Mouse (Mus musculus): Measurements from ENCODE around the gene Samd14. TPM values are rescaled to one million over a fixed set of nuclear protein-coding genes. Genes with fewer than 3 reads are reported as not detected.

Gene Samd14
- polyA plus RNA-seq, 1 experiment from 2014 or later, result 16.3 TPM

DNA sequence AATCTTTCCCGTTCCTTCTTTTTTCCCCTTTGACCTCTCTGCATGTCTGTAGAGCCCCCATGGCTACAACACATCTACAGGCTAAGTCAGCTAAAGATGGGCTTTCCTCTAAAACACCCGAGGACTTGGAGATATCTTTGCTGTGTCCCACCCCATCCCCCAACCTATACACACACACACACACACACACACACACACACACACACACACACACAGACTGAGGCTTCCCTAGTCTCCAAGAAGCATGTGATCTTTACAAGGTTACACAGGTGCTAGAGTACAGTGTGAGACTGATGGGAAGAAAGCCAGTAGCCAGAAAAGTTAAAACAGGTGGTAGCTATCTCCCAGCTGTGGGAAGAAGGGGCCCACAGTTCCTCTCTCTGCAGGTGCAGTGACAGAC, 23.2 kb upstream of the Samd14 start:
- no peak for ATAC-seq (replicated peaks; ENCODE audit: insufficient number of reproducible peaks, low FRiP score, low TSS enrichment)
- Histone ChIP-seq H3K4me3 (ENCODE audit: low read depth, low read length) (no peak overlapping the region), H3K4me1 (ENCODE audit: control insufficient read depth, insufficient read depth, low read length) (peaks cover 12% of the 10 kb centered on the region), H3K4me2 (no peak overlapping the region), H3K9ac (ENCODE audit: low read depth, low read length) (no peak overlapping the region), H3K27ac (ENCODE audit: low read depth, low read length) (no peak overlapping the region), H3K9me3 (replicated peaks; ENCODE audit: control insufficient read depth, low read length) (no peaks in the 10 kb centered on the region), H3K36me3 (ENCODE audit: control insufficient read depth, insufficient read depth, low read length) (no peaks in the 10 kb centered on the region), H3K27me3 (ENCODE audit: control insufficient read depth, insufficient read depth, low read length) (no peaks in the 10 kb centered on the region)
- WGBS (ENCODE audit: insufficient replicate concordance), result 65% methylated on average over 2 of the region's 2 CpGs

- Histone ChIP-seq H3K9me3 (replicated peaks; ENCODE audit: control insufficient read depth, low read length) (no peaks in the 10 kb centered on the region), H3K9ac (ENCODE audit: low read depth, low read length) (no peak overlapping the region), H3K4me1 (ENCODE audit: control insufficient read depth, insufficient read depth, low read length) (peaks cover 12% of the 10 kb centered on the region), H3K27ac (ENCODE audit: low read depth, low read length) (no peak overlapping the region), H3K36me3 (ENCODE audit: control insufficient read depth, insufficient read depth, low read length) (no peaks in the 10 kb centered on the region), H3K4me2 (no peak overlapping the region), H3K27me3 (ENCODE audit: control insufficient read depth, insufficient read depth, low read length) (no peaks in the 10 kb centered on the region), H3K4me3 (ENCODE audit: low read depth, low read length) (no peak overlapping the region)
- WGBS (ENCODE audit: insufficient replicate concordance), result 47% methylated on average over 6 of the region's 6 CpGs
- no peak for ATAC-seq (replicated peaks; ENCODE audit: insufficient number of reproducible peaks, low FRiP score, low TSS enrichment)
Measured at GRCm38 (mm10) chr11:94987341-94987740, 22.3 kb upstream of the Samd14 start.

GRCm38 (mm10) chr11:94987851-94988250, 21.8 kb upstream of the Samd14 start:
- H3K27me3 ChIP-seq (ENCODE audit: control insufficient read depth, insufficient read depth, low read length), result no peaks in the 10 kb centered on the region
- no peaks in the 10 kb centered on the region for H3K36me3 ChIP-seq (ENCODE audit: control insufficient read depth, insufficient read depth, low read length)
- WGBS (ENCODE audit: insufficient replicate concordance), result 74% methylated on average over 8 of the region's 8 CpGs
- ATAC-seq (replicated peaks; ENCODE audit: insufficient number of reproducible peaks, low FRiP score, low TSS enrichment), result no peak
- H3K9ac ChIP-seq (ENCODE audit: low read depth, low read length), result no peak overlapping the region
- peaks cover 16% of the 10 kb centered on the region for H3K4me1 ChIP-seq (ENCODE audit: control insufficient read depth, insufficient read depth, low read length)
- H3K9me3 ChIP-seq (replicated peaks; ENCODE audit: control insufficient read depth, low read length), result no peaks in the 10 kb centered on the region
- H3K4me3 ChIP-seq (ENCODE audit: low read depth, low read length), result no peak overlapping the region
- no peak overlapping the region for H3K27ac ChIP-seq (ENCODE audit: low read depth, low read length)
- H3K4me2 ChIP-seq, result no peak overlapping the region

DNA sequence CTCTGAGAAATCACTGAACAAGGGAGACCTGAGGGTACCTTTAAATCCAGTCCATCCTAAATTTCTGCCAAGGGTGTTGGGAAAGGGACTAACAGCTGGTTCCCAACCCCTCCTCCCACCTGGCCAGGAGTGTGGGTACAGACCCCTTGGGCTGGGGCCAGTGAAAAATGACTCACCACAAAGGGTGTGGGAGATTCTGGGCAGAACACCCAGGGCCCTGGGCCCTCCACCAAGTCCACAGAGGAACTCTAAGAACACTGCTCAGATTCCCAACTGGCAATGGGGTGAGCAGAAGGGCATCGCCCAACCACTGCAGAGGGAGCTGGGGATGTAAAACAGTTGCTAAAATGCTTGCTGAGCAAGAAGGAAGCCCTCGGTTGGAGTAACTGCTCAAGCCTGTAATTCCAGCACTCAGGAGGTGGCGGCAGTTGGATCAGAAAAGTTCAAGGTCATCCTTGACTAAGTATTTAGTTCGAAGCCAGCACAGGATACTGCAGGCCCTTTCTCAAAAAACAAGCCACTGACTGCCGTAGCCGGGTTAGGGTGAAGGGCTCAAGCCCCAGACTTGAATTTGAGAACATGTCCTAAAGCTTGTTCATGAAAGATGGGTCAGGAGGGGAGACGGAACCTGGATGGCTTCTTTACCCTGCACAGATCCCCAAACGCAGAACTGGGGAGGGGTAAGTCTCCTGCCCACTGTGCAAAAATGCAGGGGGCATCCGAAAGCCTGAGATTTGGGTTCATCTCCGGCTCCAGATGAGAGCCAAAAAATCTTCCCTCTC, 20.7 kb upstream of the Samd14 start:
- Histone ChIP-seq H3K4me1 (ENCODE audit: control insufficient read depth, insufficient read depth, low read length) (peaks cover 28% of the 10 kb centered on the region), H3K27me3 (ENCODE audit: control insufficient read depth, insufficient read depth, low read length) (no peaks in the 10 kb centered on the region), H3K36me3 (ENCODE audit: control insufficient read depth, insufficient read depth, low read length) (no peaks in the 10 kb centered on the region), H3K9ac (ENCODE audit: low read depth, low read length) (peak overlapping the region; percentile 76), H3K4me3 (ENCODE audit: low read depth, low read length) (peak overlapping the region; percentile 80), H3K27ac (ENCODE audit: low read depth, low read length) (peak overlapping the region; percentile 87), H3K4me2 (peak overlapping the region; percentile 99), H3K9me3 (replicated peaks; ENCODE audit: control insufficient read depth, low read length) (no peaks in the 10 kb centered on the region)
- 20% methylated on average over 10 of the region's 10 CpGs for WGBS (ENCODE audit: insufficient replicate concordance)
- no peak for ATAC-seq (replicated peaks; ENCODE audit: insufficient number of reproducible peaks, low FRiP score, low TSS enrichment)

GRCm38 (mm10) chr11:94989562-94990017, 20.1 kb upstream of the Samd14 start:
- Histone ChIP-seq H3K27ac (ENCODE audit: low read depth, low read length) (peak overlapping the region; percentile 87), H3K4me2 (peak overlapping the region; percentile 99), H3K9ac (ENCODE audit: low read depth, low read length) (peak overlapping the region; percentile 76), H3K4me3 (ENCODE audit: low read depth, low read length) (peak overlapping the region; percentile 80), H3K27me3 (ENCODE audit: control insufficient read depth, insufficient read depth, low read length) (no peaks in the 10 kb centered on the region), H3K36me3 (ENCODE audit: control insufficient read depth, insufficient read depth, low read length) (no peaks in the 10 kb centered on the region), H3K4me1 (ENCODE audit: control insufficient read depth, insufficient read depth, low read length) (peaks cover 34% of the 10 kb centered on the region), H3K9me3 (replicated peaks; ENCODE audit: control insufficient read depth, low read length) (no peaks in the 10 kb centered on the region)
- under 1% methylated on average over 12 of the region's 12 CpGs for WGBS (ENCODE audit: insufficient replicate concordance)
- peak; percentile 50 for ATAC-seq (replicated peaks; ENCODE audit: insufficient number of reproducible peaks, low FRiP score, low TSS enrichment)

DNA sequence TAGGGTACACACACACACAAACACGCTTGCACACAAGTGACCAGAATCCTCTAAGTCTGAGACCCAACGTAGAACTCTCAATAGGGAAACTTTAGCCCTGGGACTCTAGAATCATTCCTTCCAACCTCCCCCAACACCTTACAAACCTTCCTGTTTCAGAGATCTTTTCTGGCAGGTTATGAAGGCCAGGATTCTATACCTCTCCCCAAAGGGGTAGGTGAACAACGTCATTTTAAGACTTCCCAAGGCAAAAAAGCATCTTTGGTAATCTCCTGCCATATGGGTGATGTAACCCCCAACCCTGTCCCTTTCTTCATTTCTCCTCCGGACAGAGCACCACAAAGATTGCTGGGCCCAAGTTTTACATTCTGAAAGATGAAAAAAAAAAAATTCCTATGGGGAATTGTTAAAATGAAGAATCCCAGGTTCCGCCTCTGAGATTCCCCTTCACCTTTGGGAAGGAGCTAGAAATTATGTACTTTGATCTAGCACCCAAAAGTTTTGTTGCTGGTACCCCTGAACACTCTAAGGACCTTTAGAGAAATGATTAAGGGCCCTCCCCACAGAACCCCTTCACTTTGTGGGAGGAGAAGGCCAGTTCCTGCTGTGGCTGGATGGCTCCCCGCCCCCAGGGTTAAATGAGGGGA, 19.5 kb upstream of the Samd14 start:
- Histone ChIP-seq H3K27ac (ENCODE audit: low read depth, low read length) (peak overlapping the region; percentile 86), H3K4me1 (ENCODE audit: control insufficient read depth, insufficient read depth, low read length) (peaks cover 40% of the 10 kb centered on the region), H3K4me3 (ENCODE audit: low read depth, low read length) (peak overlapping the region; percentile 80), H3K36me3 (ENCODE audit: control insufficient read depth, insufficient read depth, low read length) (0 out of 2 replicates have a peak, but pooled peaks cover under 1% of the 10 kb centered on the region), H3K27me3 (ENCODE audit: control insufficient read depth, insufficient read depth, low read length) (no peaks in the 10 kb centered on the region), H3K9ac (ENCODE audit: low read depth, low read length) (peak overlapping the region; percentile 86), H3K9me3 (replicated peaks; ENCODE audit: control insufficient read depth, low read length) (no peaks in the 10 kb centered on the region), H3K4me2 (peak overlapping the region; percentile 99)
- 51% methylated on average over 6 of the region's 6 CpGs for WGBS (ENCODE audit: insufficient replicate concordance)
- ATAC-seq (replicated peaks; ENCODE audit: insufficient number of reproducible peaks, low FRiP score, low TSS enrichment), result no peak

DNA sequence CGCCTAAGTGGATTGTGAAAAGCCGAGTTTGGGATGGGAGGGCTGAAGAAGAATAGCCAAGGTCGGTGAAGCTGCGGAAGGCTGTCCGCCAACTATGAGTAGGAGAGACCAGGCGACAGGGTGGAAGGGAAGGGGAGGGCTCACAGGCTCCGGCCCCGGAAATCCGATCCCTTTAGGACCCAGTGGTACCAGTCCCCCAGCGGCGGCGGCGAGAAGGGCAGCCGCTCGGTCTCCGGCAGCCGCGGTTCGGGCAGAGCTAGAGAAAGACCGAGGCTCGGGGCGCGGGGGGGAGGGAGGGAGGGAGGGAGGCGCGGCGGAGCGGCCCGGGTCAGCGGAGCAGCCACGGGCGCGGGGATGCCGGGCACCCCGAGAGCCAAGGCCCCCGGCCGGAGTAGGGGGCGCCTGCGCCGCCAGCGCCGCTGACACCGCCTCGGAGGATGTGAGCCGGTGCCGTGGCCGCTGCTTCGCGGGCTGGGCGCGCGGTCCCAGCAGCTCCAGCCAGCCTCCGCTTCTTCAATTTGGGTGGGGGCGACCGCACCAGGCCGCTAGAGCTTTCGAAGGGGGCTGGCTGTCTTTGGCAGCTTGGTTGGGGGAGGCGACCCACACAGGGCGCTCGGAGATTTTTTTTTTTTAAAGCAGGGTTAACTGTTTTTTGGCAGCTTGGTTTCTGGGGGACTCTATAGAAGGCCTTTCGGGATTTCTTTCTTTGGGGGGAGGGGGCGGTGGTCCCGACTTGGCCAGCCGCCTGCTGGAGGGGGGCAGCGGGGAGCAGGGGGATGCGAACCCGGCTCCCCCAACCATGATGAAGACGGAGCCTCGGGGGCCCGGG, 18.7 kb upstream of the Samd14 start, which contains the start of gene Ppp1r9b:
Gene Ppp1r9b (plus strand): TSS at position 287 of the 829 bp plus-strand sequence.
- Histone ChIP-seq H3K4me1 (ENCODE audit: control insufficient read depth, insufficient read depth, low read length) (peaks cover 48% of the 10 kb centered on the region), H3K27me3 (ENCODE audit: control insufficient read depth, insufficient read depth, low read length) (no peaks in the 10 kb centered on the region), H3K9me3 (replicated peaks; ENCODE audit: control insufficient read depth, low read length) (no peaks in the 10 kb centered on the region), H3K36me3 (ENCODE audit: control insufficient read depth, insufficient read depth, low read length) (peaks cover 2% of the 10 kb centered on the region; the same call in 1 of the 2 replicates), H3K4me2 (peak within 1 kb of the TSS; percentile 99), H3K9ac (ENCODE audit: low read depth, low read length) (peak within 1 kb of the TSS; percentile 86), H3K4me3 (ENCODE audit: low read depth, low read length) (peak within 1 kb of the TSS; percentile 80), H3K27ac (ENCODE audit: low read depth, low read length) (peak within 1 kb of the TSS; percentile 86)
- under 1% methylated on average over 61 of the region's 69 CpGs for WGBS (ENCODE audit: insufficient replicate concordance)
- peak; percentile 77 for ATAC-seq (replicated peaks; ENCODE audit: insufficient number of reproducible peaks, low FRiP score, low TSS enrichment)
